Mouse (Mus musculus) urinary bladder, postnatal 36 days (tissue): ENCODE measurements around the gene Gm10320.

Experiments used
- DNase-seq, 2 experiments: peaks; one replicate each; pipeline ENCODE4 v3.0.0; 2022; ENCODE audit warnings: low spot score in 2 of 2, mixed read lengths in 1 of 2

Gene Gm10320

GRCm38 (mm10) chr13:98461467-98461866 lies 30.3 kb downstream of the Gm10320 start:
- DNase-seq = no peak

- no peak for DNase-seq
These were observed 35.4 kb downstream of the Gm10320 start for GRCm38 (mm10) chr13:98456398-98456797.

- no peak for DNase-seq
These were observed 36.2 kb downstream of the Gm10320 start for GRCm38 (mm10) chr13:98455646-98456045.

- DNase-seq = no peak
These were observed 37.4 kb downstream of the Gm10320 start for GRCm38 (mm10) chr13:98454224-98454967.

- no peak for DNase-seq
These were observed 38.7 kb downstream of the Gm10320 start for GRCm38 (mm10) chr13:98453146-98453545.

GRCm38 (mm10) chr13:98448696-98449095 lies 43.1 kb downstream of the Gm10320 start:
- no peak for DNase-seq

- no peak for DNase-seq
These were observed 44.1 kb downstream of the Gm10320 start for GRCm38 (mm10) chr13:98447741-98448140.

GRCm38 (mm10) chr13:98445391-98446125 lies 46.2 kb downstream of the Gm10320 start:
- DNase-seq = no peak

GRCm38 (mm10) chr13:98441001-98441400 lies 50.8 kb downstream of the Gm10320 start:
- DNase-seq = no peak

- no peak for DNase-seq
These were observed 51.4 kb downstream of the Gm10320 start for GRCm38 (mm10) chr13:98440293-98440952.
